Mouse (Mus musculus) liver, postnatal 0 days (tissue): ENCODE measurements at regions not wholly inside any gene's neighbourhood (a gene's known extent, or its start where the extent isn't known, plus 50 kb on each side); places are given as distances from the start of the nearest gene placed in this dataset.

Experiments
- CTCF ChIP-seq: sonication (generic); IDR thresholded peaks from 2 replicates; pipeline ENCODE4 v1.5.1; 2016; ENCODE audit warnings: antibody characterized with exemption, low read depth
- EP300 ChIP-seq: IDR thresholded peaks from 2 replicates; pipeline ENCODE4 v1.6.1; 2016; ENCODE audit warnings: antibody characterized with exemption, low read depth, mild to moderate bottlenecking

- TF ChIP-seq CTCF (no peak), EP300 (no peak)
Measured at GRCm38 (mm10) chr1:193547356-193547755, 177.3 kb upstream of the Camk1g start.
